Mouse (Mus musculus) embryo, embryonic 10 days (tissue): Measurements from ENCODE around the gene Grik3.
A peak's percentile ranks its signal among the peaks of the same experiment; 100 is the strongest.
"Not testable (repeated sequence)": the region's sequence is repeated elsewhere in the genome, so short reads cannot be mapped to it uniquely, and the experiment has no call there.

Experiments
- DNase-seq: peaks from one replicate; pipeline ENCODE4 v3.0.0-alpha.2; 2015; ENCODE audit warnings: low spot score

Gene Grik3

DNA sequence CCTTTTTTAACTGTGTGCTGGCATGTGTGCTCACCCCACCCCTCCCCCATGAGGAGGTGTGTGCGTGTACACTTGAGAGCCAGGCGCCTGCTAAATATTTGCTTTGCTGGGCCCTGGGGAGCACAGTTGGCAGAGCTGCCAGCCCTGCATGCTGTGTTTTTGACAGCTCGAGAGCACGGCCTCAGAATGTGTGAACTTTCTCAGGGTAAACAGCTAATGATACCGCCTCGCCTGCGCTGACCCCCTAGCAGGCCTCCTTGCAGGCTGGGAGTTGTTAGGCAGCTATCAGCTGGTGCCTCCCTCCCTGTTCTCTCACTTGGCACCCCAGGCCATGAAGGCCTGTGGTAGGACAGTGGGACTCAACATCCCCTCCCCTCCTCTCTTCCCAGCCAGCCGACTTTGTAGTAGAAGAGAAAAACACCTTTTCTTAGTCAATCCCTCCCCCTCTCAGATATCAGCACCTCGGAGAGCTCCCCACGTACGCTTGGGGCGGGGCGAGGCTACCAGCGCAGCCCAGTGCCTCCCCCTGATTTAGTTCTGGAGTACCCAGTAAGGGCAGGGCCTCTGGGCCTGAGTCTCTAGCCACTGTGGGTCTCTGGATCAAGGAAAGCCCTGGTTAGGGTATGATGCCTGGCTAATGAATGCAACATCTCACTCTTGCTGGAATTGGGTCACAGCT lies 99.9 kb downstream of the Grik3 start:
- DNase-seq = peak; percentile 76

DNA sequence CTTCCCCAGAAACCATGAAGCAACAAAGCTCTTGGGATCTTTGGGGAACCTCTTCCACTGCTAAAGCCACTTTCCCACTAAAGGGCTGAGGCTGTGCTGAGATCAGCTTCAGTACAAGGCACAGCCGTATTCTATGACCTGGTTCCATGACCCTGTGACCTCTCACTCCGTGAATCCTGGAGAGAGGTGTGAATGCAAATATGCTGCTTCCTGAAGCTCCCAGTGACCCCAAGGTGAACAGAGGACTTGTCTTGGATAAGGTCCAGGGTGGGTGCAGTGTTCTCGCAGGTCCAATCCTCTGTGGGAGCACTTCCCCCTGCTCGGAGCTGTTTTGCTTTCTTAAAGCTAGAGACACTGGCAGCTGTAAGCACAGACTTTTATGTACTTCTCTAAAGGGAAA lies 102.2 kb downstream of the Grik3 start:
- no peak for DNase-seq

DNA sequence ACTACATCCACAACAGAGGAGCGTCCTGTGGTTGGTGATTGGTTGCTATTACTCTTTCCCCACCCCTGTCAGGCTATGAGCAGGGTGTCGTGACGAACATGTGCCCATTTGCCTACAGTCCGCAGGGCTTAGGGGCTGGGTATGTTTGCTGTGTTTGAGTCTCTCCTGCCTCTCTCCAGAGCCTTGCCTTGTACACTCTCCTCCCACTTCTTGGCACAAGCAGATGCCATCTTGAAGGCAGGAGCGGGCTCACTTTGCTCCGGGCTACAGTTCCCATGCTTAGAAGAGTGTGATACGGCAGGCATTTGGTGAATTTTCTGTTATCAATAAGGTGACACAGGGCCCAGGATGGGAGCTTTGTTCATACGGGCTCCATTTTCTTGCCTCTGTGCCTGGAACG lies 104.5 kb downstream of the Grik3 start:
- no peak for DNase-seq

DNA sequence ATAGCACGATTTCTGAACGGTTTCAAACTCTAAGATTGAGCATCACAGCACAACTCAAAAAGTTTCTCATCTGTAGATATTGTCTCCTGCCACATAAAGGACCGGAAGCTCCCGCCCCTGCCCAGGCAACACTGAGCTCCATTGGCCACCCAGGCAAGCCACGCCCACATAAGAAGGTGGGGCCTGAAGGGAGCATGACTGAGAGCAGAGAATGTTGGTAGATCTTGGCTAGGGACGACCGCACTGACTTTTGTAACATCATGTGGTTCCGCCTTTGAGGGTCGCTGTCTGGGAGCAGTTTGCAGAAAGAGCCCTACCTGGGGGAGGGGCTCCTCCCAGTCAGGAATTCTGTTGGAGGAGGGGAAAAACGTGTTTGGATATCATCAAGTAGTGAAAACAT lies 108.2 kb downstream of the Grik3 start:
- DNase-seq = peak; percentile 41

DNA sequence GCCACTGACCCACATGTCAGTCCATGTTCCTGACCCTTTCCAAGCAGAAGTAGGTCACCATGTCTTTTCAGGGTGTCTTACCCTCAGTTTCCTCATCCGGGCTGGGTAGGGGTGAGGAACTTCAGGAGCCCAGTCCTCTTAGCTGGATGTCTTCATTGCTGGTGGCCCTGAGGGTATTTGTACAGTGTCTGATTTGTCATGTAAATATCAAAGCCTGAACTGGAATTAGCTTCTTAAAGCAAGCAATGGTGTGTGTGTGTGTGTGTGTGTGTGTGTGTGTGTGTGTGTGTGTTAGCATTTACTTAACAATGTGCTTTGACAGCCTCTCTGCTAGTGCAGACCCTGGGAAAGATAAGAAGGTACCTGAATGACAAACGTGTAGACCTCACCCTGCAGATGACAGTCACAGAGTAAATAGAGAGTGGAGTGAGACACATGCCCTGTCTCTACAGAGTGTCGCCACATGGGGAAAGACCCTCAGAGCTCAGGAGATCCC lies 109.1 kb downstream of the Grik3 start:
- no peak for DNase-seq

DNA sequence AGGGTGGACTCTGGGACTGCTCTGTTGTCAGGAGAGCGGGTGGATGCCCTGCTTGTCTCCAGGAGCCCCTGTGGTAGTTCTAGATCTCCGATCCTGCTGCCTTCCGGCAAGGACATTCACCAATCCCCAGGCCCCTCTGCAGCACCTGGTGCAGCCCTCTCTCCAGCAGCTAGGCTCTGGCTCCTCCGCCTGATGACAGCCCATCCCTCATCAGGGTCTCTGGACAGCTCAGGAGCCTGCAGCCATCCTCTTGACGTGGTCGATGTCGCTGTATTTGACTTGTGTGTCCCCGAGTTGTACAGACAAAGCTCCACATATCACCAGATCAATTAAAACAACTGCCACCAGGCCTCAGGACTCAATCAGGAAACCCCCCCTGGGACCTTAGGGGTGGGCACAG lies 110.1 kb downstream of the Grik3 start:
- DNase-seq = no peak

DNA sequence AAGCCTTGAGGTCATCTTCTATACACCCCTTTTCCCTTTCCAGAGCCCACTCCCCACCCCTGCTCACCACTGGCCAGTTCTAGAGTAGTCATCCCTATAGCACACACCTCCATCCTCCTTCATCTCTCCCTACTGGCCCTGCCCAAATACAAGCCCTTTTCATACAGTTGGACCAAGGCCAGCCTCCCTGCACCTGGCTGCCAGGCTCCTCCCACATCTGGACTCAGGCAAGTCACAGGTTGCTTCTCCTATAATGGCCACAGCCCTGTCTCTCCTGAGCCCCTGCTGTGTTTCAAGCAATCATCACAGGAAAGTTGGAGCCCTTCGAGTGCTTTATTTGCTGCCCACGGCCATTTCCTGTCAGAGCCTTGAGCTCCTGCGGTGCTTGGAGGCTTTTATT lies 110.8 kb downstream of the Grik3 start:
- DNase-seq = no peak

DNA sequence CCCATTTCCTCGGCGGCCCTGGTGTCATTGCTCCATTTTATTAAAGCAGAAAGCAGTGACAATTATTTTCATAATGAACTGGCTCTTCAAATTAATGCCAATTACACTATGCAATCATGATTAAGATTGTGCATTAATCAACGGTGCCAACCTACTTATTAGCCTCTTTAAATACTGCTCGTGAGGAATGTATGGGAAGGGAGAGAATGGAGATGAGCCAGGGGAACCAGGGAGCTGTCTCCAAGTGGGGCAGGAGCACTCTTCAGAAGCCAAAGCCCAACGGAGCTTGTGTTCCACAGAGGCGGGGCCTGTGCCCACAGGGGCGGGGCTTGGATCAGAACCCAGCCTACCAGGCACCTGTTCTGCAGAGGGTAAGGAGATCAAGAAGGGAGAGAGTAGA lies 114.0 kb downstream of the Grik3 start:
- no peak for DNase-seq

DNA sequence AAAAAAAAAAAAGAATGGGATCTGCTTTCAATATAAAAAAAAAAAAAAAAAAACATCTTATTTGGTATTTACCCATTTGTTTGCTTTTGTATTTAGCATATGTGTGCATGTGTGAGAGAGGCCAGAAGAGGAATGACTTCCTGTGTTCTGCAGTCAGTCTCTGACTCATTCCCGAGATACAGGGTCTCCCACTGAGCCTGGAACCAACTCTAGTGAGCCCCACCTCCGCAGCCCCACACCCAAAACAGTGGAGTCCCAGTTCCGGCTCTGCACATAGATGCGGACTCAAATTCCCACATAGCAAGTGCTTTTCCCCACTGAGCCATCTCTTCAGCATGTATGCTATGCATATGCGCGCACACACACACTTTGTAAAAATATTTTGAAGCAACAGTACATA lies 115.6 kb downstream of the Grik3 start:
- DNase-seq = no peak

DNA sequence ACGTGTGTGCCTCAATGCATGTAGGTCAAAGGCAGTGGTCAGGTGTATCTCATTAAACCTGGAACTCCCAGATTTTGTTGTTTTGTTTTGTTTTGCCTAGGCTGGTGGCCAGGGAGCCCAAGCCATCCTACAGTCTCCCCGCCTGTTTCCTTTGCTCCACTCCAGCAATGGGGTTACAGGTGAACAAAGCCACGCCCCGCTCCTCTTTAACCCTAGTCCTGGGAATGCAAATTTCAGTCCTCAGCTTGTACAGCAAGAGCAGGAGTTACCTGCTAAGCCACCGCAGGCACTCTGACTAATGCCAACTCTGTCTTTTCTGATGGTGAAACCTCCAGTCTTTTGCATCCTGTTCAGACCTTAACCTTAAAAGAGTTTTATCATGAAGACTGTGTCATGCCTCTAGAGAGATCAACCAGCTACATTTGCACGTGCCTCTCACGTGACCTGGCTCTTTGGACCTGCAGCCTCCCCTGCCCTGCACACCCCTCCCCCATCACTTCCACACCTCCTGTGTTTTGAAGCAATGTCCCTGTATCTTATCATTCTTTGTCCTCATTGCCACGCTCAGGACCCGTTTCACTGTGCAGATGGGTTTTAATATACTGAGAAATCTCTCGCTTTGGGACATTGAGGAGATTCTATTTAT lies 117.0 kb downstream of the Grik3 start:
- DNase-seq = no peak

DNA sequence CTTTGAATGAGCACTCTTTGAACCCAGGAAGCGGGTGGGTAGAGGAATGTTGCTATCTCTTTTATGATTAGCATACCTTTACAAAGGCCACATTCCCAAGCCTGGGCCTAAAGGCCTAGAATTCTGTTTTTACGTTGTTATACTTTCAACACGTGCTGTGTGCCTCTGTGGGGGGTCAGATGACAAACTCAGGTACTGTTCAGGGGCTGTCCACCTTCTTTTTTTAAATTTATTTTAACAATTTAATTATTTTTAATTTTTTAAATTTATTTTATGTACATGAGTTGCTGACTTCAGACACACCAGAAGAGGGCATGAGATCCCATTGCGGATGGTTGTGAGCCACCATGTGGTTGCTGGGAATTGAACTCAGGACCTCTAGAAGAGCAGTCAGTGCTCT lies 118.4 kb downstream of the Grik3 start:
- DNase-seq = not testable (repeated sequence)

DNA sequence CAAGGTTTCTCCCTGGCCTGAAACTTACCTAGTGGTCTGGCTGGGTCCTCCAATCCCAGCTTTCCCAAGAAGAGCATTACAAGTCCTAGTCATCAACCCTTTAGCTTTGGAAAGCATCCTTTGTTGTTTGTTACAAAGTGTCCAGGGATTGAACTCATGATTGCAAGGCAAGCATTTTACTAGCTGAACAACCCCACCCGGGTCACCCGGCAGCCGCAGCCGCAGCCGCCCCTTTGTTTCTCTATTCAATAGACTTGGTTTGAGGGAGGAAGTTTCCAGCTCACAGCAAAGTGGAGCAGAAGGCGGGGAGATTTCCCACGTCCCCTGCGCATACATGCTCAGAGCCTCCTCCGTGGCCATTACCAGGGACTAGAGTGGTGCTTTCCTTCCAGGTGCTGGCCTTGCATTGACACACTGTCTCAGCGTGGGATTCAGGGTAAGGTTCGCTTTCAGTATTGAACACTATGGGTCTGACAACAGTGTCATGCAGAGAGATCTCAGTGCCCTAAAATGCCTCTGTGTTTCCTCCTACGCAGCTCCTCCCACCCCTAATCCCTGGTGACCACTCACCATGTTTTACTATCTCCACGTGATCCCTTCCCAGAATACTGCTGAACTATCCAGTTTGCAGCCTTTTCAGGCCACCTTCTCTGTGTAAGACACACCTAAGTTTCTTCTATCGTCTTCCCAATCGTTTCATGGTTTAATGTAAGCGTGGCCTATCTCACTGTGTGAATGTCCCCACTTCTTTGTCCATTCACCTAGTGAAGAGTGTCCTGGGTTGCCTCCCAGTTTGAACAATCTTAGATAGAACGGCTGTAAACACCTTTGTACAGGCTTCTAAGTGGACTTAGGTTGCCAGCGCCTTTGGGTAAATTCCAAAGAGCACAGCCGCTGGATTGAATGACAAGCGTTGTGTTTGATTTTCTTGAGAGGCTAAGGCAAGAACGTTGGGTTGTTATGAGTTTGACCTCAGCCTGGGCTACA lies 119.1 kb downstream of the Grik3 start:
- no peak for DNase-seq

DNA sequence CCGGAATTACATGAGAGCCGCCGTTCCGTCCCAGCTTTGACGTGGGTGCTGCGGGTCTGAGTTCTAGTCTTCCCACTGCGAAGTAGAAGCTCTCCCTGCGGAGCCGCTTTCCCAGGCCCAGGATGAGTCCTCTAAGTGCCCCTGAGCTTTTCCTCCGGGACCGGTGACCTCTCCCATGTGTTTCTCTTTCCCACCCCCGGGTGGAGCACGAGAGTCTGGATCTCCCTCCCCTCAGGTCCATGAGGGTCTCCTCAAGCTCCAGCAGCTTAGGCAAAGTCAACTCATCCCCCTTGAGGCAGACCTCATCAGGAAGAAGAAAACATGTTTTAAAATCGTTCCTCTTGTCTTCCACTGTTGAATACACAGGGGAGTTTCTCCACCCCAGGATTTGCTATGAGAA lies 127.4 kb downstream of the Grik3 start:
- DNase-seq = no peak

DNA sequence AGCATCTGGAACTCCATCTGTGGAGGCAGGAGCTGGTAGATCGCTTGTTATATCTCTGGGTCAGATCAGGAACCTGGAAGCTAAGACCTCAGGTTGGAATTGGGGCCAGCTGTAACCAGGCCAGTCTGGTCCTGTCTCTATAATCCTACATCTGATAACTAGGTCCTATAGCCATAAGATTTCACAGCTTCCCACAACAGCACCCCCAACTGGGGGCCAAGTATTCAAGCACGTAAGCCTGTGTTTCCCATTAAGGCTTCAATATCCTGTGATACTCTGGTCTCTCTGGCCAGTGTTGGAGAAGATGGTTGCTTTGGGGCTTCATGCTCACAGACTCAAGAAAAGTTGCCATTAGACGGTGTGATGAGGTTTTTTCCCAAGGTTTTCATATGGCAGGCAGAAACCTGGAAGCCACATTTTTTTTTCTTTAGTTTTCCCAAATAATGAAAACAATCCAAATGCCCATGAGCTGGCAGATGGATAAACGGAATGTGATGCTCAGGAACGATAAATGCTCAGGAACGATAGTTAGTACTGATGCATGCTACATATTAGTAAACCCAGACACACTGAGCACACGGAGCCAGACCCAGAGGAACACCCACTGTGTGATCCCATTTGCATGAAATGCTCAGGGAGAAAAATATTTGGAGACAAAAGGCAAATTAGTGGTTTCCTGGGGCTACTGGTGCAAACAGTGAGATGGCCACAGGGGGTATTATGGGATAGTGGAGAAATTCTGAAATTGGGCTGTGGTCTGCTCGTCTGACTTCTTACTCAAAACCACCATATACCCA lies 128.2 kb downstream of the Grik3 start:
- DNase-seq = no peak

DNA sequence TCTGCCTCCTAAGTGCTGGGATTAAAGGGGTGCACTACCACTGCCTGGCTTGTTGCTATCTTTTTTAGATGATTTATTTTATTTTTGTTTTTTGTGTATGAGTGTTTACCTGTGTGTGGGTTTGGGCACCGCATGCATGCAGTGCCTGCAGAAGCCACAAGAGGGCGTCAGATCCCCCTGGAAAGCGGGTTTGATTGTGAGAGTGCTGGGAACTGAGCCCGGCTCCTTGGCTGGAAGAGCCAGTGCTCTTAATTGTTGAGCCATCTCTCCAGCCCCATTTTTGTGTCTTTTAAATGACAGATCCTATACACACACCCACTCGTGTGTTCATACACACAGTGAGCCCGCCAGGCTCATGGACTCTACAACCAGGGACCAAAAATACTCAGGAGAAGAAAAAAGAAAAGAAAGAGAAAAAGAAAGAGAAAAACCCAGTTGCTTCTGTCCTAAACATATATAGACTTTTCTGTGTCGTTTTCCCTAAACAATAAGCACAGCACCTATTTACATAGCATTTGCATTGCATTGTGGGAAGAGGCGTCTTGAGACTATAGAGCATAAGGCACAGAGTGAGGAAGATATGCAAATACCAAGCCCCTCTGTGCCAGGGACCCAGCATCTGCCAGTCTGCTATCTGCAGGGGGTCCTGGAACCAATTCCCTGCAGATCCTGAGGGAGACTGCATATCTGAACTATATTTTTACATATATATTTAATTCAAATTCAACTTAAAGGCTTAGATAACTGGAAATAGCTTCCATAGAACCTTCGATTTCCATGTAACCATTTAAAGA lies 134.6 kb downstream of the Grik3 start:
- no peak for DNase-seq

DNA sequence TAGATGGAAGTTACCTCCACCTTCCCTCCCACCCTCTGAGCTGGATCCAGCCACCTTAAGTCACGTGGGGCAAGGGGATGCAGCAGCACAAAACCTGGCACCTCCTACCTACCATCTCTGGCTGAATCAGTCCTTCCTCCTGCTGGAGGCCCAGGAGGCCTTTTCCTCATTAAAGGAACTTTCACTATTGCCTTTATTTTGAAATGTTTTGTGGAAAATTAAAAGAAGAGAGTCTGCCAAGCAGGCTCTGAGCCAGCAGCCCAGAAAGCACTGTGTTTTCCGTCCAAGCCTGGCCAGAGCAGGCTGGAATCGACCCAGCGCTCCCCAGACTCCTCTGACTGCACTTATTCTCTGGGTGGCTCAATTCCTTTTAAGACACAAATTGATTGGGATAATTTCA lies 139.0 kb downstream of the Grik3 start:
- no peak for DNase-seq

DNA sequence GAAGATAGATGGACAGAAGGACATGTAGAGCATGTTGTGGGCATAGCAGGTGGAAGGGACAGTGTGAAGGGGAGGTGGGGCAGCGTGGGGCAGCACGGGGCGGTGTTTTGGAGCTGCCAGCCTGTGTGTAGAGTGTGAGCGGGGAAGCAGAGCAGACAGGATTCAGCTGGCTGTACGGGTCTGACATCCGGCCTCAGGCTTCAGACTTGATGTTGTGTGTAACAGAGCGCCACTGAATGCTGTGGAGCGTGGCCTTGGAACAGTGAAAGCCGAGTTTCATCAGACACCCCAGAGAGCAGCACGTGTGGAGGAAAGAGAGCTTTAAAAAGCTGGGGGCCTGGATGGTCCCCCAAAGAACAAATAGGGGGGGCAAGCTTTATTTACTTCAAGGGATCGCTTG lies 144.5 kb downstream of the Grik3 start:
- no peak for DNase-seq

DNA sequence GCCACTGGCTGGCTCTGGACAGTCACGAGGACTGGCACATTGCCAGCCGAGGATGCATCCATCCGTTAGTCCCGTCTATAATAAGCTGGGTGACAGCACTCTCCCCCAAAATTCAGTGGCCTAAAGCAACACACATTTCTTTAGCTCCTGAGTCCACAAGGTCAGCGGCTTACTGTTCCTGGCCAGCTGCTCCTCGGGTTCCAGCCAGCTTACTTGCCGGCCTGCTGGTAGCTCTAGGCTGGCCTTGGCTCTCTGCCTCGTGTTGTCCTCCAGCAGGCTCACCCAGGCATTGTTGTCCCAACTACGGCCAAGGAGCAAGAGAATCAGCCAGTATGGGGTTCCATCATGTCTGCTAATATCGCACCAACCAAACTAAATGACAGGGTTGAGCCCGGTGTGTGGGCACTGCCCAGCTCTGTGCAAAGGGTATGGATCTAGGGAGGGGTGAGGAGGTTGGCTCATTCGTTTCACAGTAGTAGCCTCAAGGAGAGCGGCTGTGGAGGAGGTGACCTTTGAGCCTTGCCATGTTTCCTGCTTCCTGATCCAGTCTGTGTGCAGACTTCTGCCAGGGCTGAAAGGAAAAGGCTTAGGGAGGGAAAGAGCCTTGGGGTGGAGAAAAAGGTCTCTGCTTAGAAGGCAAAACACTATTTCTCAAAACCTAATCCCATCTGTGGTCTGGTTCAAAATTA lies 146.3 kb downstream of the Grik3 start:
- DNase-seq = no peak

DNA sequence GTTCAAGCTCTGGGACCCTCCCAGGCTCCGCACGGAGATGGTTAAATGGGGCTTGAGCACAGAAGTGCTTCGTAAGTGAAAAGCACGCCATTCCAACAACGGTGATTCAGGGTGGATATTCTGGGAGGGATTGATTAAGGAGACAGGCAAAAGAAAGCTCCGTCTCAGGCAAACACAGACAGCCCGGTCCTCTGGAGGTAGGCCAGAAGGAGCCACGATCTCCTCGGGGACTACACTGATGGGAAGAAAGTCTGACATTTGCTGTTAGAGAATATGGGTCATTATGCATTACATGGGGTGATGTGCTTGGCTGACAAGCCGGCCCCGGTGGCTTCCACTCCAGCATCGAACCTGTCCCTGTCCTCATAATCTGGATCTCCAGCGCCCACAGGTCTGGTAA lies 146.9 kb downstream of the Grik3 start:
- DNase-seq = no peak

DNA sequence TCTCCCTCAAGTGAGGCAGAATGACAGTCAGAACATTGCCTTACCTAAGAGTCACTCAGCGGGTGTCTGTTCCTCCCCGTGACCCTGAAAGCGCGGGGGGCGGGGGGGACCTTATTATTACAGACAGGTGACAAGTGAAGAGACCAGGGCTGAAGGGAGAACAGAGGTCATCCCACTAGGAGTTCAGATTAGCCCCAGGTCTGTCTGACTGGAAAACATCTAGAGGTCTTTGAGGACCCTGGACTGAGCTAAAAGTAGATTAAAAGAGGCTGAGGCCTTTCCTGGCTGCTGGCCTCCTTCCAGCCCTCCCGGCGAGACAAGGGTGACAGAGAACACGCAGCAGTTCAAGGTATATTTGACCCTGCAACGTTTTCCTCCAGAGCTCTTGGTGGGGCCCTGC lies 150.0 kb downstream of the Grik3 start:
- DNase-seq = no peak
